Mouse (Mus musculus): ENCODE data around the gene Mybpc3.

Gene Mybpc3

GRCm38 (mm10) chr2:91117585-91118275 is at the start of gene Mybpc3:
Mybpc3 (plus strand) TSS chr2:91118144.
- DNase-seq = no peak

- no peak for DNase-seq
These were observed 49.6 kb upstream of the Mybpc3 start for GRCm38 (mm10) chr2:91068162-91068871.

DNA sequence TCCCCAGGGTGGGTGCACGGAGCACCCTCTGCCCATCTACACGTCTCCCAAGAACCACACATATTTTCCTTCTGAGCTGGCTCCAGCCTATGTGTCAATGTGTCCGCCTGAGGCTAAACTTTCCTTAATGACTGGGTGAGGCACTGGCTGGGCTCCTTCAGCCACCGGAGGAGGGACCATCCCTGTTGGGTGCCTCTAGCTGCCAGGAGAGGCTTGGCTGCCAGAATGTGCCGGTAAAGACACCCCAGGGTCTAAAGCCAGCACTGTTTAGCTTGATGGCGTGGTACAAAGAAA is 49.1 kb upstream of the Mybpc3 start:
- DNase-seq = no peak

- DNase-seq = peak; percentile 38
These were observed 48.5 kb upstream of the Mybpc3 start for GRCm38 (mm10) chr2:91069306-91070000.

GRCm38 (mm10) chr2:91070076-91070800 is 47.7 kb upstream of the Mybpc3 start, which contains the start of gene Slc39a13:
Slc39a13 (minus strand) TSS chr2:91070417.
- peak; percentile 97 for DNase-seq

GRCm38 (mm10) chr2:91071059-91071458 is 46.9 kb upstream of the Mybpc3 start:
- DNase-seq = no peak

- DNase-seq = no peak
These were observed 45.9 kb upstream of the Mybpc3 start for GRCm38 (mm10) chr2:91072092-91072491.

- no peak for DNase-seq
These were observed 40.0 kb upstream of the Mybpc3 start for GRCm38 (mm10) chr2:91077957-91078313.

- peak; percentile 21 for DNase-seq
These were observed 39.5 kb upstream of the Mybpc3 start for GRCm38 (mm10) chr2:91078314-91079025.

- no peak for DNase-seq
These were observed 38.9 kb upstream of the Mybpc3 start for GRCm38 (mm10) chr2:91079026-91079384.

DNA sequence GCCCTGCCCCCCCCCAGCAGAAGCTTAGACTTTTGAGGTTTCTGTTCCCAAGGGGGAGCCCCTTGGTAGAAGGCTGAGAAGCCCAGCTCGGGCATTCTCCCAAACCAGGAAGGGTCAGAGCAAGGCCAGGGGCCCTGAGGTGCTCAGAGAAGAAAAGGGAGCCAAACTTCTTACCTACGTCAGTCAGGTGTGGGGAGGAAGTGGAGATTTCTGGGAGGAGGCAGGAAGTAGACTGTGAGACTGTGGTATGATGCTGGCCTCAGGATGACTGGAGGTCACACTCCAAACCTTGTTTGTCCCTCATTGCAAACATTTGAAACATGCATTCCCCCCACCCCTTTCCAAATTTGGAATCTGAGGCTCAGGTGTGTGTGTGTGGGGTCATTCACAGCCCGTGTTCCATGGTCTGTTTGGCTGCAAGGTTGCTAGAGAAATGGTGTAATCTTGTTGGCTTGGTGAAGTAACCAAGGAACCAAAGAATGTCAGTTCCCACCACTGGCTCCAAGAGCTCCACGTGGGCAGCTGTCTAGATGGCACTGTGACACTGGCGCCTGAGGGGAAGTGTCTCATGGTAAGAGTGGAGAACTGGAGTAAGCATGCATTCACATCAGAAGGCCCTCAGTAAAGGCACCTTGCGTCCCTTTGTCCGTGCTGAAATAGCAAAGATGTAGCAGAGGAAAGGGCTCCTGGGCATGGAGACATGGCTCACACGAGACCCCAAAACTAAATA is 37.0 kb upstream of the Mybpc3 start:
- DNase-seq = peak; percentile 65

DNA sequence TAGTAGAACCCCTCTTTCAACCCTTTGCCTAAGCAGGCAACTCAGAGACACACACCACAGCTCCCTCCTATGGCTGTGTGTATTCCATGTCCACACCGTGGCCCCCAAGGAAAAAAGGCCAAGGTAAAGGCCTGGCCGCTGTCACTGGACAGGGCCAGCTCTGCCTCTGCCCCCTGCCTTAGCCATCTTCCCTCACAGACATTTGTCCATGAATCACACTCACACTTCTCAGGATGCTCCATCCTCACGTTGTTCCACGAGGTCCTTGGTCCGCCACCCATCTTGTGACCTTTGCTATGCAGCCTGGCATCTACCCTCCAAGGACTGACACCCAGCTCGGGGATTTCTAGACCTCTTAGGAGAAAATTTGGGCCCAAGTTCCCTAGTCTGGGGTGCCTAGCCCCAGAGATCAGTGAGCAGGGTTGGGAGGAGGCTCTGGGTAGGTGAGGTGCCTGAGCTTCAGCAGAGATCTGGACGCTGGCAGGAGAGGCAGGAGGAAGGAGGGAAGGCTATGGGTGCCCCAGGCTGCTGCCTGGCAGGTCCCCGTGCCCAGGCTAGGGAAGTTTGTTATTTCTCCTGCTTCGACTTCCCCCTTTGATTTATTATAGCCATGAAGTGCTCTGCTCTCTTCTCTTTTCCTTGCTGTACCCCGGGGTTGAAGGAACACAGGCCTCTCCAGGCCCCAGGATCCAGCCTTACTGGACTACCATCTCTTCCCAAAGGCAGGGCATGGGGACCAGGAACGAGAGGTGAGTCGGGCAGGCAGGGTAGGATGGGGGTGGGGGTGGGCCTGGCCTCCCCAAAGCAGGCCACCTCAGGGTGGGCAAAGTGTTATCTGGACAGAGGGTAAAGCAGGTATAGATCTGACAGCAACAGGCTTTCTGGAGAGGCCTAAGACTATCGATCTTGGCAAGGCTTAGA is 35.9 kb upstream of the Mybpc3 start, which contains the start of gene Spi1:
Gene Spi1, plus strand, starts transcription at position 616 of the 921 bp plus-strand sequence.
- DNase-seq = no peak

DNA sequence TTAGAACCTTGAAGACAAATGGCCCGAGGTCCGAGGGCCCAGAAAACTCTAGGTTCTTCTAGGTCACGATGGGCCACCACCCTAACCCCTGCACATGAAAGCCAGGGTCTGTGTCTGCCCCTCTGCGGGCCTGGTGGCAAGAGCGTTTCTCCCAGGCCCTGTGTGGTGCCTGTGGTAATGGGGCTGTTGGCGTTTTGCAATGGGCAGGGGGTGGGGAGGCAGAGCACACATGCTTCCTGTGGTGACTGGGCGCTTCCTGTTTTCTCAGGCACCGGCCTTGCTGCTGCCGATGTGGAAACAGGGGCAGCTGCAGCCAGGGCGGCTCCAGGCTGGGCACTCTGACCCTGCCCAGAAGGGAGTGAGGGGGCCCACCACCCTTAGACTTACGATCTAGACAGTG is 35.1 kb upstream of the Mybpc3 start:
- peak; percentile 88 for DNase-seq

DNA sequence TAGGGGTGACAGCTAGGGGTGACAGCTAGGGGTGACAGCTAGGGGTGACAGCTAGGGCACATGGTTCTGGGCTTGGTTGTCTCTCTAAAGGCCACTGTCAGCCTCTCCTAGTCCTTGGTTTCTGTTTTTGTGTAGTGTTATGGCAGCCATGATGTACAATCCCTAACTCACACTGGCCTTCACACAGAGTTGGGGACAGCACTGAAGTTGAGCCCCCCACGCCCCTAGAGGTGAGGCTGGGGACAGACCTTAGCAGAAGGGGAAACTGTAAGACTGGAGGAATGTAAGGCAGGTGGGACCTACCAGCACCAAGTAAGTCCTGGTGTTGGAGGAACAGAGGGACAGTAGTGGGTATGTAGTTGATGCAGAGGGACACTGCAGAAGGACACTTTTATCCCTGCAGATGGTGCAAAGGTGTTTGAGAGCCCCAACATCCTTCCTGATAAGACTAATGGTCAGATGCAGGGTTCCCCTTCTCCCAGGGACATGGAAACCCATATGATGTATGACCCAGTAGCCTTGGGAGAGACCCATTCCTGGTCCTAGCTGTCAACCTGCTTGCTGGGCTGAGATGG is 34.5 kb upstream of the Mybpc3 start:
- DNase-seq = no peak

GRCm38 (mm10) chr2:91084179-91084820 is 33.6 kb upstream of the Mybpc3 start:
- DNase-seq = peak; percentile 49

DNA sequence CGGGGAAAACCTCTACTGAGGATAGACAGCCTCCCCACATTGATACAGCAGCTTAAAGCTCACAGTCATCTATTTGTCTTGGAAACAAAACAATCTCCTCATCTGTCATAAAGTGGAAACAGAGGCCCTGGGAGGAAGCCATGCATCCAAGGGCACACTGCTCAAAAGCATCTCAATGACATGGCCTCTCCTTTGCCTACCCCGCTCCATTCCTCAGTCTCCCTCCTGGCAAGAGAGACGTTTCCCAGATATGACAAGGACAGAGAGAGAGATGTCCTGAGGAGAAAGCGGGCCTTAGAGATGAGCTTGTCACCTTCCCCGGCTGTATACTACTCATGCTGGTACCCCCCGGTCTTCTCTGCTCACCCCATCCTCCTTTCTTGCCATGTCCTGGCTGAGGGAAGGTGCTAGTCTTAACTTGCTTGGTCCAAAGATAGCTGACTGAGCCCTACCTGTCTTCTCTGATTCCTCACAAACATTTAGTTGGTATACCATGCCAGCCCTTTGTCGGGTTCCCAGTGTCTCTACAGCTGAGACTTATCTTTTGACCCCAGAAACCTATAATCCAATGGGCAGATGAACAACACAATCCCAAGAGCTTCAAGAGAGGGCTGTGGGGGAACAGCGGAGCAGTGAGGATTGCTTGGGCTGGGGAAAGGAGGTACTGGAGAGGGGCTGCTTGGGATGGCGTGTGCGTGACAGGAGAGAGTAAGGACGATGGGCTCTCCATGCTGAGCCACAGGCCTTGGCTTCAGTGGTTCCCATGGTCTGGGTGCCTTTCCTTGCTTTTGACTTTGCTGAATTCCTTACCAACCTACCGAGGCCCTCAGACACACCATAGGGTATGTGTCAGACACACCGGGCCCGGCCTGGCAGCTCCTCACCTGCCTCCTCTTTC is 32.2 kb upstream of the Mybpc3 start:
- no peak for DNase-seq

DNA sequence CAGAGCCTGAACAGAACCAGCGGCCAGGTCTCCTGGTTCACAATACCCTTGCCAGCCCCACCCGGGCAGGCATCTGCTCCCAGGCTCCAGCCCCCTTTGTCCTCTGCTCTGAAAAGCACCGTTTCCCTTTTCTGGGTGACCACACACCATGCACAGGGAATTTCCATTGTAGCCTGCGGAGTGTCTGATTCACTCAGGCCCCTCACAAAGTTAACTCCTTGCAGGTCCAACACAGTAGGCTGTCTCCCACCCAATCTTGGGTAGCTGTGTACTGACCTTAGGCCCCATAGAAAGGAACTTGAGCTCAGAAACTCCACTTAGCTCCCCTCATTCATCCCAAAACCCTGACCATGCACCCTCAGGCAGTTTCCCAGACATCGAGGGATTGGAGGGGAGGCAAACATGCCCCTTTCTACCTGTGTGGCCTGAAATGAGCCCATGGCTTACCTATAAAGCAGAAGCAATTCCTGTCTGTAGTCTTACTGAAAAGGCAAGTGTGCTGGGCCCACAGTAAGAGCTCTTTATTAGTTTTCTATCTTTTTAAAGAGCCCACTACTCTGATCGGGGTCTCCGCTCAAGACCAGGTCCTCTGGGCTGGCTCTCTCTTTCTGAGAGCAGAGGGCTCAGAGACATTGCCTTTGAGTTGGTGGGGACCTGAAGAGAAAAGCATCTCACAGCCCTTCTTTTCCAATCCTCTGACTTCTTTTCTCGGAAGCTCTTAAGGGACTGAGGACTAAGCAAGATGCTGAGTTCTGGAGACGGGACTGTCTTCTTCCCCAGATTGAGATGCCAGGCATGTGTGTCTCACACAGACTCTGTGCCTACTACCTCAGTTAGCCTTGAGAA is 31.3 kb upstream of the Mybpc3 start:
- DNase-seq = peak; percentile 39

- no peak for DNase-seq
These were observed 30.5 kb upstream of the Mybpc3 start for GRCm38 (mm10) chr2:91087453-91087852.
